Mouse (Mus musculus) cerebellum, postnatal 14 days (tissue): ENCODE measurements around the gene Glmn.

Experiments
- DNase-seq, 2 experiments: peaks; one replicate each; pipeline ENCODE4 v3.0.0; 2021; ENCODE audit warnings: mixed read lengths in 2 of 2

Glmn gene

GRCm38 (mm10) chr5:107597301-107598077, at the start of gene Glmn, which contains the start of gene Rpap2:
Gene Glmn (minus strand): TSS chr5:107597888.
Gene Rpap2 (plus strand): TSS chr5:107597373.
- peak; percentile 90 to 93 for DNase-seq

GRCm38 (mm10) chr5:107645935-107646334, 48.2 kb upstream of the Glmn start:
- no peak for DNase-seq

- DNase-seq = no peak
Observed at GRCm38 (mm10) chr5:107644595-107644994, 46.9 kb upstream of the Glmn start.

- DNase-seq = no peak
Observed at GRCm38 (mm10) chr5:107638366-107638765, 40.7 kb upstream of the Glmn start.

- no peak for DNase-seq
Observed at GRCm38 (mm10) chr5:107637106-107637505, 39.4 kb upstream of the Glmn start.

- no peak for DNase-seq
Observed at GRCm38 (mm10) chr5:107633651-107634050, 36.0 kb upstream of the Glmn start.

GRCm38 (mm10) chr5:107621327-107621726, 23.6 kb upstream of the Glmn start:
- no peak for DNase-seq

GRCm38 (mm10) chr5:107617986-107618385, 20.3 kb upstream of the Glmn start:
- no peak for DNase-seq

- peak; percentile 73 to 76 for DNase-seq
Observed at GRCm38 (mm10) chr5:107611224-107611623, 13.5 kb upstream of the Glmn start.

GRCm38 (mm10) chr5:107598380-107598779, 692 bp upstream of the Glmn start:
- DNase-seq = peak in 1 of 2 experiments; percentile 11

- DNase-seq = no peak
Observed at GRCm38 (mm10) chr5:107569148-107569547, 28.5 kb downstream of the Glmn start.

- DNase-seq = no peak
Observed at GRCm38 (mm10) chr5:107556969-107557368, 40.7 kb downstream of the Glmn start.

- DNase-seq = no peak
Observed at GRCm38 (mm10) chr5:107554336-107554735, 43.4 kb downstream of the Glmn start.

- no peak for DNase-seq
Observed at GRCm38 (mm10) chr5:107548444-107548843, 49.2 kb downstream of the Glmn start.

- DNase-seq = no peak
Observed at GRCm38 (mm10) chr5:107547955-107548354, 49.7 kb downstream of the Glmn start.

GRCm38 (mm10) chr5:107545927-107546326, 51.8 kb downstream of the Glmn start:
- no peak for DNase-seq

- no peak for DNase-seq
Observed at GRCm38 (mm10) chr5:107541696-107542095, 56.0 kb downstream of the Glmn start.

GRCm38 (mm10) chr5:107534581-107534980, 63.1 kb downstream of the Glmn start, which contains the start of gene 1700028K03Rik:
Gene 1700028K03Rik (plus strand): TSS chr5:107534709.
- DNase-seq = no peak

- no peak for DNase-seq
Observed at GRCm38 (mm10) chr5:107533590-107533989, 64.1 kb downstream of the Glmn start.

- DNase-seq = no peak
Observed at GRCm38 (mm10) chr5:107528856-107529255, 68.8 kb downstream of the Glmn start.

- no peak for DNase-seq
Observed at GRCm38 (mm10) chr5:107524281-107524680, 73.4 kb downstream of the Glmn start.

GRCm38 (mm10) chr5:107521897-107522296, 75.8 kb downstream of the Glmn start:
- no peak for DNase-seq

- DNase-seq = no peak
Observed at GRCm38 (mm10) chr5:107521386-107521785, 76.3 kb downstream of the Glmn start.

- no peak for DNase-seq
Observed at GRCm38 (mm10) chr5:107518602-107519001, 79.1 kb downstream of the Glmn start.

- no peak for DNase-seq
Observed at GRCm38 (mm10) chr5:107516087-107516486, 81.6 kb downstream of the Glmn start.
